Mouse (Mus musculus) gastrocnemius, adult 8-10 months (tissue): ENCODE measurements around the gene Gm8020. TPM values are rescaled to one million over a fixed set of nuclear protein-coding genes. Genes with fewer than 3 reads are reported as not detected.
"Not testable (repeated sequence)": the region's sequence is repeated elsewhere in the genome, so short reads cannot be mapped to it uniquely, and the experiment has no call there.

ENCODE experiments used
- DNase-seq, 2 experiments: peaks; one replicate each; pipeline ENCODE4 v3.0.0; 2022; ENCODE audit warnings: low spot score in 2 of 2
- total RNA-seq, 4 experiments: library from RNA; stranded (reverse); gene quantifications; 2 replicates each; pipeline ENCODE4 v1.2.4; 2022

Gene Gm8020
- not detected for total RNA-seq

GRCm38 (mm10) chr14:42502249-42502648 lies at the start of gene Gm8020:
Gene Gm8020 (minus strand): TSS chr14:42502349.
- DNase-seq = not testable (repeated sequence)

- peak in 1 of 2 experiments; percentile 5 for DNase-seq
These were observed 41.1 kb upstream of the Gm8020 start for GRCm38 (mm10) chr14:42543170-42543701.

GRCm38 (mm10) chr14:42542316-42543169 lies 40.4 kb upstream of the Gm8020 start:
- not testable (repeated sequence) for DNase-seq

- DNase-seq = not testable (repeated sequence)
These were observed 22.0 kb upstream of the Gm8020 start, which contains the start of gene Gm8024 for GRCm38 (mm10) chr14:42524182-42524581. Gene Gm8024 (minus strand): TSS chr14:42524282.

- DNase-seq = not testable (repeated sequence)
These were observed 38.6 kb downstream of the Gm8020 start, which contains the start of gene Gm8011 for GRCm38 (mm10) chr14:42463581-42463980. Gene Gm8011 (plus strand): TSS chr14:42463881.

Other genes with a start within 250 kb of the Gm8020 start
- gene Gm17026, start 242.3 kb downstream of the Gm8020 start, total RNA-seq = not detected
- gene Gm9611, start 205.0 kb downstream of the Gm8020 start, total RNA-seq = not detected
- gene Gm7995, start 192.1 kb downstream of the Gm8020 start, total RNA-seq = not detected
- gene Gm8005, start 62.7 kb downstream of the Gm8020 start, total RNA-seq = not detected
- gene Gm8011, start 38.5 kb downstream of the Gm8020 start, total RNA-seq = not detected
- gene Gm8024, start 21.9 kb upstream of the Gm8020 start, total RNA-seq = not detected
- not detected for gene Gm17124, start 97.5 kb upstream of the Gm8020 start, total RNA-seq
- gene Gm3633, start 139.6 kb upstream of the Gm8020 start, total RNA-seq = not detected
- not detected for gene Gm10378, start 153.6 kb upstream of the Gm8020 start, total RNA-seq